Mouse (Mus musculus) thymus, postnatal 36 days (tissue): ENCODE data around the gene Phospho2.

Experiments
- DNase-seq, 2 experiments: peaks; one replicate each; pipeline ENCODE4 v3.0.0; 2022; ENCODE audit warnings: mixed read lengths in 2 of 2

Phospho2 gene

GRCm38 (mm10) chr2:69825898-69826297 lies 36.5 kb downstream of the Phospho2 start:
- DNase-seq, result no peak

DNA sequence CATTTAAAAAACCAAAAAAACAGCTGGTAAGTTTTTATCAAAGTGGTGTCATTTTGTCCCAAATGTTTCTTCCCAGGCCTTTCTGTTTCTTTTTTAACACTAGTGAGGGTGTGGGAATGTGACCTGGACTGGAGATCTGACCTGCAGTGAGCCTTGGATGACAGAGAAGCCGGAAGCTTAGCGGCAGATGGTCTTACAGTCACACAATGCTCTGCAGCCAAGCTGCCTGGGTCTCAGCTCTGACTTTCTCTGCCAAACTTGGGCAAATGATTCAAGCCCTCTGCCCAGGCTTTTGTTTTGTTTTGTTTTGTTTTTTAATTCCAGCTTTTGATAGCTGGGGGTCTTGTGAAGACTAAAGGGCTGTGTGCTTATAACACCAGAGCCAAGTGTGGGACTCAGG lies 37.0 kb downstream of the Phospho2 start:
- DNase-seq, result no peak

- no peak for DNase-seq
Observed at GRCm38 (mm10) chr2:69828031-69828430, 38.6 kb downstream of the Phospho2 start.

- DNase-seq, result no peak
Observed at GRCm38 (mm10) chr2:69829680-69830079, 40.3 kb downstream of the Phospho2 start.

- no peak for DNase-seq
Observed at GRCm38 (mm10) chr2:69830116-69830515, 40.7 kb downstream of the Phospho2 start.

- no peak for DNase-seq
Observed at GRCm38 (mm10) chr2:69837244-69837967, 48.0 kb downstream of the Phospho2 start.

- no peak for DNase-seq
Observed at GRCm38 (mm10) chr2:69837996-69838395, 48.6 kb downstream of the Phospho2 start.

DNA sequence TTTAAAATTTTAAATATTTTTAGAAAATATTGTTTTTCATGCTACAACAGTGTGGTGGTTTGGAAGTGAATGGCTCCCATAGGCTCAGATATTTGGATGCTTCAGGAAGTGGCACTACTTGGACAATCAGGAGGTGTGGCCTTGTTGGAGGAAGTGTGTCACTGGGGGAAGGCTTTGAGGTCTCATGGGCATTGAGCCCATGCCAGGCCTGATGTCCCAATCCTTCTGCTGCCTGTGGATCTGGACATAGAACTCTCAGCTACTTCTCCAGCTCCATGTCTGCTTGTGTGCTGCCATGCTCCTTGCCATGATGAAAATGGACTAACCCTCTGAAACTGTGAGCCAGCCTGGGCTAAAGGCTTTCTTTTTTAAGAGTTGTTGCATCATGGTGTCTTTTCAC lies 49.3 kb downstream of the Phospho2 start:
- DNase-seq, result no peak

GRCm38 (mm10) chr2:69840261-69840660 lies 50.8 kb downstream of the Phospho2 start:
- no peak for DNase-seq

DNA sequence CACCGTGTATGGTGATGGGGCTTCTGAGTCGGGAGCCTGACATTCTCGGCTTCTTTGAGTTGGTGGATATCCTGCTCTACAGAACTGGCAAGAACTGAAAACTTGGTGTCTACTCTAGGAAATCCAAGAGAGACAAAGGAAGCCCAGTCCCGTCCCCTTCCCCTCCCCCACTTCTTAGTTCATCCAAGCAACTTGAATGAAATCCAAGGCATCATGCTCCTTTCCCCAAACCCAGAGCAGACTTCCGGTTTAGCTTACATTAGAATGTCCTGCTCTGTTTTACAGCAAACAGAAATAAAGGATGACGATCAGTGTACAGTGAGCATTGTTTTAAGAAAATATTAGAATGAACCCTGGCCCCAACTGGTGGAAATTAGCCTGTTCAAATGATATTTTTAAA lies 59.8 kb downstream of the Phospho2 start:
- DNase-seq, result no peak
